Mouse (Mus musculus) WW6 (cell line): Measurements from ENCODE around the gene Nphp3.

ENCODE experiments used
- DNase-seq: peaks from one replicate; pipeline ENCODE4 v3.0.0-alpha.2; 2013; ENCODE audit warnings: low read depth, low spot score

The Nphp3 gene

DNA sequence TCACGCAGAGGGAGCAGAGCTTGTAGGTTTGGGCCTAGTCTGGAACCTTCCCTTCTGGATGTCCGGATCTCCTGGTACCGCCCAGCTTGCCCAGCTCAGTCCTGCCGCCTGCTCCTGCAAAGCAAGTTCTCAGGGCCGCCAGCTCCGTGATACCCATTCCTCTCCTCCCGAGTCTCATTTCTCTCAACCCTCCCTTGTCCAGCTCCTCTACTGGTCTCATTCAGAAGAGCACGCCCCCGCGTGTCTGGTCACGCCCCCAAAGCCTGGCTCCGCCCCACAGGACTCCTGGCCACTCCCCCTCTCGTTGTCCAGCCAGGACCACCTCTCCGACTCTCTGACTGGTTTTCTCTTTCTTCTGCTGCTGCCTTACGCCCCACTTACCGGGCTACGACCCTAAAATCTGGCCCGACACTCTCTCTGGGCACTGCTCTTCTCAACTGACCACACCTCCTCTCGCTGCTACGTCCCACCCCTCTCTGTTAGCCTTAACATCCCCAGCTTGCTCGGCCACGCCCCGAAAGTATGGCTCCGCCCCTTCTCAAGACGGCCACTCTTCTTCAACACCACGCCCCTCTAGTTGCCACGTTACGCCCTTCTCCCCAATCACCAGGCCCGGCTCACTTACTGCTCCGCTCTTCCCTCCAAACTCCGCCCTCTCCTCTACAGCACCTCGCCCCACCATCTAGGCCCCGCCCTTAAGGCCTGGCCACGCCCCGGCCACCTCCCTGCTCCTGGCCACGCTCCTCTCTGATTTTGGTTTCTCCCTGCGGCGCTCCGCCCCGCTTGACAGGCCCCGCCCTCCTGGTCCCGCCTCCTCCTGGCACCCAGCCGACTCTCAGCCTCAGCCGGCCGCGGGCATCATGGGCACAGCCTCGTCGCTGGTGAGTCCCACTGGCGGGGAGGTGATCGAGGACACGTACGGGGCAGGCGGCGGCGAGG, at the start of gene Nphp3:
Nphp3 (plus strand) TSS at position 624 of the 939 bp plus-strand sequence.
- peak; percentile 99 for DNase-seq

DNA sequence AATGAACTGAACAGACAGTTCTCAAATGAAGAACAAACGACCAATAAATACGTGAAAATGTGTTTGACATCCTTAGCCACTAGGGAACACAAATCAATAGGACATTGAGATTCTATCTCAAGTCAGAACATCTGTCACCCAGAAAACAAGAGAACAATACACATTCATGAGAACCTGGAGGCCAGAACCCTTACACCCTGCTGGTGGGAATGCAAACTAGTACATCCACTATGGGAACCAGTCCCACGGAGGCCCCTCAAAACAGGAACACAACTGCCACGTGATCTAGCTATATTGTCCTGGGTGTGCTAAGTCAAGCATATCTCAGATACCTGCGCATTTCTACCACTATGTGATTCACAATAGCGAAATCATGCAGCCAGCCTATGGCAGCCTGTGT, 43.6 kb upstream of the Nphp3 start:
- DNase-seq: no peak

DNA sequence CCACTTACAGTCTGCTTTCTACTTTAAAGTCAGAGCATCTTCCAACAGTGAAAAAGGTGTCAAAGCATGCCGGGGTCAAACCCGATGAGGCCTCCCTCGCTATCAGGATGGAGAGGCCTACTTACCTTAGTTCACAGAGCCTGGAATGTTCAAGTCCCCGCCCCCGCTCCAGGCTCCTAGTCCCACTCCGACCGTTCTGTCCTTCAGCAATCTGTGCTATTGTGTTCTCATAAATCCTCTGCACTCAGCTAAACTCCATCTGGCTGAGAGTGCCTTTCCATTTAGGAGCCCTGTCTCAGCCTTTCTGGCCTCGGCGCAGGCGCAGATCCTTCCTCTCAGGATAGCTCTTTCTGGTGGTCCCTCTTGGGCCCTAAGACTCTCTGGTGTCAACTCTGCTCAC, 42.4 kb upstream of the Nphp3 start:
- no peak for DNase-seq

DNA sequence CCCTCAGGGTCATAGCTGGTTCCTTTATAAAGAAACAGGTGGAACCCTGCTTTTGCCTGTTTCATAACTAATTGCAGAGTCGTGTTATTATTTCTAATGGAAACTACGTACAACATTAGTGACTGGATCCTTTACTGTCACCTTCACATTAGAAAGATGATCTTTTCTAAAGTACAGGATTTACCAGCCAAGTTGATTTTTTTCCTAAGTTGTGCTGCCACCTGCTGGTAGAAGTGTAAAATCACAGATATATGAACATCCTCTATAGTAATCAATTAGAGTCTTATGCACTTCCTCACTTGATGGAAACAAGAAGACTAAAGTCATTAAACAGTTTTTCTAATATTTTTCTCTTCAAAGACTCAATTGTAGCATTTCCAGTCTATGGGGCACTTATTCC, 5.8 kb upstream of the Nphp3 start:
- DNase-seq: no peak

GRCm38 (mm10) chr9:104000601-104001000, 1.7 kb upstream of the Nphp3 start:
- DNase-seq: no peak

DNA sequence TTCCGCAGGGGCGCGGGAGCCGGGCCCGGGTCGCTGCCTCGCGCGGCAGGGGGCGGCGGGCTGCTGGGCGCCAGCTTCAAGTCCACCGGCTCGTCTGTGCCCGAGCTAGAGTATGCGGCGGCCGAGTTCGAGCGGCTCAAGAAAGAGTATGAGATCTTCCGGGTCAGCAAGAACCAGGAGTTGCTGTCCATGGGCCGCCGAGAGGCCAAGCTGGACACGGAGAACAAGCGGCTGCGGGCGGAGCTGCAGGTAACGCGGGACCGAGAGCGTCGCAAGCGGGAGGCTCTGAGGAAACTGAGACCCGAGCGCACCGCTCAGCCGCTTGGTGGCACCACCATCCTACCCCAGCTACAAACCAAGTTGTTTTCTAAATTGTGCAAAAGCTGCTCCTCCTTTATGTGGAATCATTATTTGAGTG, 578 bp downstream of the Nphp3 start:
- DNase-seq: peak; percentile 55

DNA sequence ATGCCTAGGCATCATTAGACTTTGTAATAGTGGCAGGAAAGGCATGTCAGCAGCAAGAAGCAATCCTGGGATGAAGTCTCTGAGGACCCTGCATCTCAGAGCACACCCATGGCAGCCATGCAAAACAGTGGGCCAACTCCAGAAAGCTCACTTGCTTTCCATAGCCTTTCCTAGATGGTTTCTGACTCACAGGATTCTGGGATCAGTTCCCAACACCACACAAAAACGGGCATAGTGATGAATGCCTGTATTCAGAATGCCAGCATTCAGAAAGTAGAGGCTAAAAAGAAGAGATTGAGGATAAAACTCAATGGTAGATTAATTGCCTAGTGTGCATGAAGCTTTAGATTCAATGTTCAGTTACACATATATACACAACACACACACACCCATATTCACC, 12.2 kb downstream of the Nphp3 start:
- DNase-seq: no peak

DNA sequence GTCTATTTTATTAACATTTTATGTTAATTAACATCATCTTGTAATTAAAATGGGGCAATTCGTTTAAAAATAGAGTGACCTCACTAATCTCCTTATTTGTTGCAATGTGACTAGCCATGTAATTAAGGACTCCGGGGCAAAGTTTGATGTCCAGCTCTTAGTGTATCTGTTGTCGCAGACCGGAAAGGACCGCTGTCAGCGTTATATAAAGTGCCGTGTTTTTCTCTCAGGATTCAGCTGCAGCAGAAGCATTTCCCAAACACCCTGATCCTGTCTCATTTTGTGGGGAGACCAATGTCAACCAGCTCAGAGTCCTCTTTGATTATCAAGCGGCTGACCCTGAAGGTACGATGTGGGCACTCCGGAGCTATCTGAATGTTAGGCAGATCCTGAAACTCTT, 18.7 kb downstream of the Nphp3 start:
- DNase-seq: no peak

DNA sequence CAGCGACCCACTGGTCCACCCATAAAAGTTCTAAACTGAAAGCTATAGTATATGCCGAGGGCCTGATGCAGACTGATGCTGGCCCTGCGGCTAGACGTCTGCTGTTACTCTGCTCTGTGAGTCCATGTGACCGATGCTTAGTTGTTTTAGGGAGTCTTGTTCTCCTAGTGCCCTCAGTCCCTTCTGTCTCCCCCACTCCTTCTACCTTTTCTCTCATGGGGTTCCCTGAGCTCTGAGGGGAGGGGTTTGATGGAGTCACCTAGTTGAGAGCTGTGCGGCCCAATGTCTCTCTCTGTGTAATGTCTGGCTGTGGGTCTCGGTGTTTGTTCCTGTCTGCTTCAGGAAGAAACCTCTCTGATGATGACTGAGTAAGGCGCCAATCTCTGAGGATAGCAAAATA, 24.8 kb downstream of the Nphp3 start:
- DNase-seq: no peak

GRCm38 (mm10) chr9:104029861-104030260, 27.5 kb downstream of the Nphp3 start:
- DNase-seq: no peak

DNA sequence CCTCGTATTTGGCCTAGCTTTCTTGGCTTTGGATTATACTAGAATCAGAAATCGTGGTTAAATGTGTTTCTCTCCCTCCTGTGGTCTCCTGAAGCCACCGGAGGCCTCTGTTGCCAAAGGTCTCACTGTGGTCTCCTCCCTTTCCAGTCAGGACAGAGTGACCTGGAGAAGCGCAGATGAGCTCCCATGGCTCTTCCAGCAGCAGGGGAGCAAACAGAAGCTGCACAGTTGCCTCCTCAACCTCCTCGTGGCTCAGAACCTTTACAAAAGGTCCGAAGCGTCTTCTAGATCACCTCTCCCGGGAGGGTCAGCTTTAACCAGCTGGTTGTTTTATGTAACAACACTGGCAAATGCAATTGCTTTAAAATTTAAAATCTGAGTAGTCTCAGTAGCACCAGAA, 31.9 kb downstream of the Nphp3 start:
- no peak for DNase-seq

- DNase-seq: no peak
Measured at GRCm38 (mm10) chr9:104034718-104035117, 32.4 kb downstream of the Nphp3 start.

- peak; percentile 83 for DNase-seq
Measured at GRCm38 (mm10) chr9:104035261-104036015, 33.1 kb downstream of the Nphp3 start.

DNA sequence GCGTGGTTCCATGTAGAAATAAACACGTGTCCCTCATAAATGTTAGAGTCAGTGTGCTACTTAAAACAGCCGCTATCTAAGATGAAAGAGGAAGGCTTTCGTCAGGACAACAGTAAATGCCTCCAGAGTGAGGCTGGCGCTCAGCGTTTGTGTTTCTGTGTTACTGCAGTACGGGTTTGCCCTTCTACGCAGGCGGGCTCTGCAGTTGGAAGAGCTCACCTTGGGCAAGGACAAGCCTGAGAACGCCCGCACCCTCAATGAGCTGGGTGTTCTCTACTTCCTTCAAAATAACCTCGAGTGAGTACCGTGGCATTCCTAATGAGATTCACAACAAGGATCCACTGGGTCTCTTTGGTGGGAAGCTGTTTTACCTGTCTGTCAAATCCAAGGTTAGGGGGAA, 35.9 kb downstream of the Nphp3 start:
- no peak for DNase-seq

DNA sequence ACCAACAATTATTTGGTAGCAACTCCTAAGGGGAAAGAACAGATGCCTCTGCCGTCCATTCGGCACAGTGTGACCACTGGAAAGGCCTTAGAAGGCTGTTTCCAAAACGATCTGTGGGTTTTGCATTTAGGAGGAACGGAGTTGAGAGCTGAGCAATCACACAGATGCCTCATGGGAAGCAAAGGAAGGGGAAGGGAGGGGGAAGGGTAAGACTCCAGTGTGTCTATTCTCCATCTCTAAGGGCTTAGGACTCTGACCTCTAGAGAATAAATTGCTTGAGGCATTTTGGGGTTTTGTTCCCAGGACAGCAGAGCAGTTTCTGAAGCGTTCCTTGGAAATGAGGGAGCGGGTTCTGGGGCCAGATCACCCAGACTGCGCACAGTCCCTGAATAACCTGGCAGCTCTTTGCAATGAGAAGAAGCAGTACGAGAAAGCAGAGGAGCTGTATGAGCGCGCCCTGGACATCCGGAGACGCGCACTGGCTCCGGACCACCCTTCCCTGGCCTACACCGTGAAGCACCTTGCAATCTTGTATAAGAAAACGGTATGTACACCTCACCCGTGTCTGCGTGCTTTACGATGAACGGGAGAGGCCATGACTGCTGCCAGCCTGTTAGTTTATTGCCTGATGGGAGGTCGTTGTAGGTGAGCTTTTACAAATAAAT, 36.8 kb downstream of the Nphp3 start:
- DNase-seq: no peak

GRCm38 (mm10) chr9:104039742-104040141, 37.4 kb downstream of the Nphp3 start:
- no peak for DNase-seq

GRCm38 (mm10) chr9:104040362-104040761, 38.0 kb downstream of the Nphp3 start, which contains the start of gene Gm28305:
Gene Gm28305, plus strand, starts transcription at chr9:104040662.
- DNase-seq: no peak

GRCm38 (mm10) chr9:104043676-104044075, 41.3 kb downstream of the Nphp3 start:
- DNase-seq: no peak

- no peak for DNase-seq
Measured at GRCm38 (mm10) chr9:104051028-104051427, 48.7 kb downstream of the Nphp3 start.

GRCm38 (mm10) chr9:104062430-104063243, 60.3 kb downstream of the Nphp3 start, which contains the start of gene Uba5:
Gene Uba5, minus strand, starts transcription at chr9:104063134.
- peak; percentile 42 for DNase-seq
